Mouse (Mus musculus): Measurements from ENCODE around the gene Gsdme. TPM values are rescaled to one million over a fixed set of nuclear protein-coding genes. Genes with fewer than 3 reads are reported as not detected.

Gene Gsdme
- polyA plus RNA-seq, 1 experiment from 2014 or later, result 35.2 TPM

GRCm38 (mm10) chr6:50192822-50193221 is 70.8 kb downstream of the Gsdme start:
- H3K9ac ChIP-seq (ENCODE audit: low read length), result no peak overlapping the region
- no peak for DNase-seq (ENCODE audit: low spot score)
- no peak overlapping the region for H3K4me2 ChIP-seq (ENCODE audit: low read length)
- no peaks in the 10 kb centered on the region for H3K9me3 ChIP-seq (ENCODE audit: control insufficient read depth, low read length)
- peaks cover 19% of the 10 kb centered on the region; the same call in 1 of the 2 replicates for H3K36me3 ChIP-seq (ENCODE audit: control insufficient read depth, insufficient read depth, low read length)
- no peak overlapping the region for H3K4me3 ChIP-seq (ENCODE audit: low read depth, low read length)
- 79% methylated on average over 3 of the region's 3 CpGs for WGBS
- H3K27ac ChIP-seq (ENCODE audit: low read depth), result no peak overlapping the region
- no peaks in the 10 kb centered on the region for H3K27me3 ChIP-seq (replicated peaks; ENCODE audit: control insufficient read depth, insufficient read depth, low read length)
- H3K4me1 ChIP-seq (replicated peaks; ENCODE audit: control insufficient read depth, insufficient read depth, low read length), result no peaks in the 10 kb centered on the region
- no peak for ATAC-seq (replicated peaks; ENCODE audit: low FRiP score, low TSS enrichment, low read depth)

- no peak for ATAC-seq (replicated peaks; ENCODE audit: low FRiP score, low TSS enrichment, low read depth)
- WGBS, result 67% methylated on average over 1 of the region's 1 CpGs
These were observed 71.5 kb downstream of the Gsdme start for GRCm38 (mm10) chr6:50192169-50192568.

GRCm38 (mm10) chr6:50191605-50192004 is 72.1 kb downstream of the Gsdme start:
- peaks cover 14% of the 10 kb centered on the region; the same call in 1 of the 2 replicates for H3K36me3 ChIP-seq (ENCODE audit: control insufficient read depth, insufficient read depth, low read length)
- H3K4me1 ChIP-seq (replicated peaks; ENCODE audit: control insufficient read depth, insufficient read depth, low read length), result no peaks in the 10 kb centered on the region
- H3K4me3 ChIP-seq (ENCODE audit: low read depth, low read length), result no peak overlapping the region
- no peak overlapping the region for H3K27ac ChIP-seq (ENCODE audit: low read depth)
- ATAC-seq (replicated peaks; ENCODE audit: low FRiP score, low TSS enrichment, low read depth) (no peak), DNase-seq (ENCODE audit: low spot score) (no peak)
- no peak overlapping the region for H3K9ac ChIP-seq (ENCODE audit: low read length)
- no peaks in the 10 kb centered on the region for H3K27me3 ChIP-seq (replicated peaks; ENCODE audit: control insufficient read depth, insufficient read depth, low read length)
- WGBS, result 86% methylated on average over 3 of the region's 3 CpGs
- H3K4me2 ChIP-seq (ENCODE audit: low read length), result no peak overlapping the region
- no peaks in the 10 kb centered on the region for H3K9me3 ChIP-seq (ENCODE audit: control insufficient read depth, low read length)

More at GRCm38 (mm10) chr6:50192169-50192568, 71.5 kb downstream of the Gsdme start:
- no peak overlapping the region for H3K9ac ChIP-seq (ENCODE audit: low read length)
- H3K27ac ChIP-seq (ENCODE audit: low read depth), result no peak overlapping the region
- H3K4me3 ChIP-seq (ENCODE audit: low read depth, low read length), result no peak overlapping the region
- H3K36me3 ChIP-seq (ENCODE audit: control insufficient read depth, insufficient read depth, low read length), result peaks cover 14% of the 10 kb centered on the region; the same call in 1 of the 2 replicates
- DNase-seq (ENCODE audit: low spot score), result no peak
- no peaks in the 10 kb centered on the region for H3K9me3 ChIP-seq (ENCODE audit: control insufficient read depth, low read length)
- no peaks in the 10 kb centered on the region for H3K4me1 ChIP-seq (replicated peaks; ENCODE audit: control insufficient read depth, insufficient read depth, low read length)
- H3K27me3 ChIP-seq (replicated peaks; ENCODE audit: control insufficient read depth, insufficient read depth, low read length), result no peaks in the 10 kb centered on the region
- no peak overlapping the region for H3K4me2 ChIP-seq (ENCODE audit: low read length)

- H3K27me3 ChIP-seq (replicated peaks; ENCODE audit: control insufficient read depth, insufficient read depth, low read length), result no peaks in the 10 kb centered on the region
- H3K36me3 ChIP-seq (ENCODE audit: control insufficient read depth, insufficient read depth, low read length), result peaks cover 10% of the 10 kb centered on the region; the same call in 1 of the 2 replicates
- no peak overlapping the region for H3K4me2 ChIP-seq (ENCODE audit: low read length)
- H3K9ac ChIP-seq (ENCODE audit: low read length), result no peak overlapping the region
- ATAC-seq (replicated peaks; ENCODE audit: low FRiP score, low TSS enrichment, low read depth) (no peak), DNase-seq (ENCODE audit: low spot score) (no peak)
- no peak overlapping the region for H3K27ac ChIP-seq (ENCODE audit: low read depth)
- H3K9me3 ChIP-seq (ENCODE audit: control insufficient read depth, low read length), result no peaks in the 10 kb centered on the region
- H3K4me3 ChIP-seq (ENCODE audit: low read depth, low read length), result no peak overlapping the region
- H3K4me1 ChIP-seq (replicated peaks; ENCODE audit: control insufficient read depth, insufficient read depth, low read length), result no peaks in the 10 kb centered on the region
These were observed 74.3 kb downstream of the Gsdme start for GRCm38 (mm10) chr6:50189376-50189775.

- no peak overlapping the region for H3K27ac ChIP-seq (ENCODE audit: low read depth)
- no peak overlapping the region for H3K9ac ChIP-seq (ENCODE audit: low read length)
- ATAC-seq (replicated peaks; ENCODE audit: low FRiP score, low TSS enrichment, low read depth), result no peak
- DNase-seq (ENCODE audit: low spot score), result no peak
- H3K4me3 ChIP-seq (ENCODE audit: low read depth, low read length), result no peak overlapping the region
- WGBS, result 77% methylated on average over 4 of the region's 4 CpGs
- H3K36me3 ChIP-seq (ENCODE audit: control insufficient read depth, insufficient read depth, low read length), result peaks cover 17% of the 10 kb centered on the region; the same call in 1 of the 2 replicates
- no peak overlapping the region for H3K4me2 ChIP-seq (ENCODE audit: low read length)
- no peaks in the 10 kb centered on the region for H3K4me1 ChIP-seq (replicated peaks; ENCODE audit: control insufficient read depth, insufficient read depth, low read length)
- H3K27me3 ChIP-seq (replicated peaks; ENCODE audit: control insufficient read depth, insufficient read depth, low read length), result no peaks in the 10 kb centered on the region
- no peaks in the 10 kb centered on the region for H3K9me3 ChIP-seq (ENCODE audit: control insufficient read depth, low read length)
These were observed 75.7 kb downstream of the Gsdme start for GRCm38 (mm10) chr6:50187955-50188354.

GRCm38 (mm10) chr6:50180189-50180588 is 83.5 kb downstream of the Gsdme start:
- Histone ChIP-seq H3K27me3 (replicated peaks; ENCODE audit: control insufficient read depth, insufficient read depth, low read length) (no peaks in the 10 kb centered on the region), H3K4me3 (ENCODE audit: low read depth, low read length) (no peak overlapping the region), H3K36me3 (ENCODE audit: control insufficient read depth, insufficient read depth, low read length) (peaks cover 16% of the 10 kb centered on the region; the same call in 1 of the 2 replicates), H3K4me2 (ENCODE audit: low read length) (no peak overlapping the region), H3K9me3 (ENCODE audit: control insufficient read depth, low read length) (no peaks in the 10 kb centered on the region), H3K9ac (ENCODE audit: low read length) (no peak overlapping the region), H3K27ac (ENCODE audit: low read depth) (no peak overlapping the region), H3K4me1 (replicated peaks; ENCODE audit: control insufficient read depth, insufficient read depth, low read length) (0 out of 2 replicates have a peak, but pooled peaks cover 3% of the 10 kb centered on the region)
- WGBS, result 76% methylated on average over 4 of the region's 4 CpGs
- DNase-seq (ENCODE audit: low spot score) (no peak), ATAC-seq (replicated peaks; ENCODE audit: low FRiP score, low TSS enrichment, low read depth) (no peak)

GRCm38 (mm10) chr6:50175736-50176135 is 87.9 kb downstream of the Gsdme start:
- Histone ChIP-seq H3K27ac (ENCODE audit: low read depth) (no peak overlapping the region), H3K4me2 (ENCODE audit: low read length) (no peak overlapping the region), H3K36me3 (ENCODE audit: control insufficient read depth, insufficient read depth, low read length) (0 out of 2 replicates have a peak, but pooled peaks cover 3% of the 10 kb centered on the region), H3K4me3 (ENCODE audit: low read depth, low read length) (no peak overlapping the region), H3K4me1 (replicated peaks; ENCODE audit: control insufficient read depth, insufficient read depth, low read length) (0 out of 2 replicates have a peak, but pooled peaks cover 3% of the 10 kb centered on the region), H3K9ac (ENCODE audit: low read length) (no peak overlapping the region), H3K9me3 (ENCODE audit: control insufficient read depth, low read length) (no peaks in the 10 kb centered on the region; the same call in 1 of the 2 replicates), H3K27me3 (replicated peaks; ENCODE audit: control insufficient read depth, insufficient read depth, low read length) (no peaks in the 10 kb centered on the region)
- no peak for ATAC-seq (replicated peaks; ENCODE audit: low FRiP score, low TSS enrichment, low read depth)
- 86% methylated on average over 1 of the region's 1 CpGs for WGBS
- no peak for DNase-seq (ENCODE audit: low spot score)

GRCm38 (mm10) chr6:50169771-50170170 is 93.9 kb downstream of the Gsdme start:
- no peaks in the 10 kb centered on the region; the same call in 1 of the 2 replicates for H3K9me3 ChIP-seq (ENCODE audit: control insufficient read depth, low read length)
- no peaks in the 10 kb centered on the region for H3K4me1 ChIP-seq (replicated peaks; ENCODE audit: control insufficient read depth, insufficient read depth, low read length)
- no peak overlapping the region for H3K4me3 ChIP-seq (ENCODE audit: low read depth, low read length)
- no peak for DNase-seq (ENCODE audit: low spot score)
- no peak overlapping the region for H3K27ac ChIP-seq (ENCODE audit: low read depth)
- H3K27me3 ChIP-seq (replicated peaks; ENCODE audit: control insufficient read depth, insufficient read depth, low read length), result no peaks in the 10 kb centered on the region
- H3K9ac ChIP-seq (ENCODE audit: low read length), result no peak overlapping the region
- 0 out of 2 replicates have a peak, but pooled peaks cover 3% of the 10 kb centered on the region for H3K36me3 ChIP-seq (ENCODE audit: control insufficient read depth, insufficient read depth, low read length)
- H3K4me2 ChIP-seq (ENCODE audit: low read length), result no peak overlapping the region
- ATAC-seq (replicated peaks; ENCODE audit: low FRiP score, low TSS enrichment, low read depth), result no peak

- H3K4me3 ChIP-seq (ENCODE audit: low read depth, low read length), result no peak overlapping the region
- H3K9me3 ChIP-seq (ENCODE audit: control insufficient read depth, low read length), result no peaks in the 10 kb centered on the region; the same call in 1 of the 2 replicates
- no peak overlapping the region for H3K9ac ChIP-seq (ENCODE audit: low read length)
- no peak overlapping the region for H3K4me2 ChIP-seq (ENCODE audit: low read length)
- H3K36me3 ChIP-seq (ENCODE audit: control insufficient read depth, insufficient read depth, low read length), result 0 out of 2 replicates have a peak, but pooled peaks cover 3% of the 10 kb centered on the region
- no peak overlapping the region for H3K27ac ChIP-seq (ENCODE audit: low read depth)
- 93% methylated on average over 4 of the region's 4 CpGs for WGBS
- no peak for DNase-seq (ENCODE audit: low spot score)
- H3K4me1 ChIP-seq (replicated peaks; ENCODE audit: control insufficient read depth, insufficient read depth, low read length), result no peaks in the 10 kb centered on the region
- no peak for ATAC-seq (replicated peaks; ENCODE audit: low FRiP score, low TSS enrichment, low read depth)
- no peaks in the 10 kb centered on the region for H3K27me3 ChIP-seq (replicated peaks; ENCODE audit: control insufficient read depth, insufficient read depth, low read length)
These were observed 94.8 kb downstream of the Gsdme start for GRCm38 (mm10) chr6:50168821-50169220.
